7 mouse cellular contexts compared by ENCODE assay signal in the genomic region with DNA sequence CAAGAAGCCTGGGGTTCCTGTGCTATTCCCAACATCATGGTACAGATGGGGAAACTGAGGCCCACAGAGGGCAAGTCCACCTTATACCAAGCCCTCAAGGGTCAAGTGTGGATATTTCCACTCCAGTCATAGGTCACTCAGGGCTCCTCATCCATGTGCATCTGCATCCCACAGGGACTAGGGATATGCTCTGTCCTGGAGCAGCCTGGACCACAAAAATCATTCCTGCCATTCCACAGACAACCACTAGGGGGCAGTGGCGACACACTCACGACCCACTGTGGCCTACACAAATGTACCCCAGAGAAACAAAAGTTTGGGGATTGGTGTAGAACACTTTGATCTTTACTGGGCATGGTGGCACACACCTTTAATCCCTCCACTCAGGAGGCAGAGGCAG. TPM values are rescaled to one million over a fixed set of nuclear protein-coding genes. Genes with fewer than 3 reads are reported as not detected.
DNase-seq lines count a peak whose midpoint lies in the region; ATAC-seq and TF ChIP-seq lines count a peak whose summit lies in the region.

No protein-coding gene starts in this region.

- no peaks in the 10 kb centered on the region for H3K9me3 ChIP-seq in liver, embryonic 11.5 days (ENCODE audit: control insufficient read depth, low read length)
- H3K9me3 ChIP-seq in liver, embryonic 14.5 days (ENCODE audit: control insufficient read depth, low read length): no peaks in the 10 kb centered on the region

- TF ChIP-seq EP300 in liver, embryonic 14.5 days (IDR thresholded peaks at IDR 0.05; ENCODE audit: low read depth): no peak

- peak; percentile 91 for TF ChIP-seq CTCF in liver, adult 2 months (IDR thresholded peaks at IDR 0.05; ENCODE audit: low read depth, low read length)
- TF ChIP-seq CTCF in liver, embryonic 14.5 days (IDR thresholded peaks at IDR 0.05; ENCODE audit: low read depth): peak; percentile 98

- H3K27me3 ChIP-seq in liver, adult 2 months (ENCODE audit: control insufficient read depth, insufficient read depth, low read length): no peaks in the 10 kb centered on the region
- H3K27me3 ChIP-seq in liver, embryonic 11.5 days (replicated peaks; ENCODE audit: control insufficient read depth, insufficient read depth, low read length): no peaks in the 10 kb centered on the region; the same call in 1 of the 2 replicates
- no peaks in the 10 kb centered on the region for H3K27me3 ChIP-seq in liver, embryonic 14.5 days (ENCODE audit: control insufficient read depth, insufficient read depth, low read length)

- H3K27ac ChIP-seq in liver, adult 2 months (replicated peaks; ENCODE audit: insufficient read depth, low read depth, low read length): no peak overlapping the region
- H3K27ac ChIP-seq in liver, embryonic 11.5 days (ENCODE audit: low read depth, low read length): no peak overlapping the region
- H3K27ac ChIP-seq in liver, embryonic 14.5 days: no peak overlapping the region

- H3K4me3 ChIP-seq in liver, adult 2 months (ENCODE audit: insufficient read depth, low read depth, low read length): no peak overlapping the region
- no peak overlapping the region for H3K4me3 ChIP-seq in liver, embryonic 11.5 days (ENCODE audit: low read depth, low read length)
- H3K4me3 ChIP-seq in liver, embryonic 14.5 days (ENCODE audit: insufficient read depth in 1 of 2, low read depth in 2 of 2, low read length in 2 of 2): no peak overlapping the region

- no peak; the same call in 1 of the 2 replicates for ATAC-seq in liver, embryonic 11.5 days (replicated peaks; ENCODE audit: low FRiP score)
- peak; percentile 60 for ATAC-seq in granulocyte monocyte progenitor cell, adult 5-6 weeks (replicated peaks; ENCODE audit: poor library complexity, severe bottlenecking)
- no peak for ATAC-seq in liver, embryonic 14.5 days (ENCODE audit: insufficient read depth)

- DNase-seq in liver, adult 2 months (ENCODE audit: extremely low read depth, low read depth, low spot score): no peak
- no peak for DNase-seq in liver, embryonic 11.5 days (ENCODE audit: low spot score)
- peak; percentile 26 for DNase-seq in Muller cell, postnatal 12 days (ENCODE audit: inconsistent ontology term)
- DNase-seq in cerebellum, adult 9-10 months: peak; percentile 78
- DNase-seq in liver, embryonic 14.5 days (ENCODE audit: low read depth in 3 of 3, low spot score in 3 of 3): no peak
- peak; percentile 70 for DNase-seq in retina, postnatal 1 day

- TF ChIP-seq POLR2A in liver, adult 2 months (IDR thresholded peaks at IDR 0.05; ENCODE audit: extremely low read depth, insufficient read depth, low read length): no peak

- 4% methylated on average over 2 of the region's 2 CpGs for WGBS in liver, adult 2 months
- WGBS in liver, embryonic 11.5 days: 0% methylated on average over 2 of the region's 2 CpGs
- WGBS in liver, embryonic 14.5 days (ENCODE audit: insufficient replicate concordance): 2% methylated on average over 2 of the region's 2 CpGs

- no peak overlapping the region for H3K4me2 ChIP-seq in liver, embryonic 11.5 days
- H3K4me2 ChIP-seq in liver, embryonic 14.5 days (ENCODE audit: low read depth): no peak overlapping the region

- no peaks in the 10 kb centered on the region for H3K36me3 ChIP-seq in liver, adult 2 months (ENCODE audit: control insufficient read depth, insufficient read depth, low read length)
- no peaks in the 10 kb centered on the region for H3K36me3 ChIP-seq in liver, embryonic 11.5 days (ENCODE audit: control insufficient read depth, insufficient read depth, low read length)
- H3K36me3 ChIP-seq in liver, embryonic 14.5 days (replicated peaks; ENCODE audit: control insufficient read depth, insufficient read depth, low read depth): no peaks in the 10 kb centered on the region

- no peak overlapping the region for H3K9ac ChIP-seq in liver, adult 2 months (ENCODE audit: low read depth, low read length)
- H3K9ac ChIP-seq in liver, embryonic 11.5 days (ENCODE audit: low read depth, low read length): no peak overlapping the region
- no peak overlapping the region for H3K9ac ChIP-seq in liver, embryonic 14.5 days (replicated peaks)

- H3K79me2 ChIP-seq in liver, adult 2 months (ENCODE audit: control insufficient read depth, insufficient read depth, low read length): no peaks in the 10 kb centered on the region

- no peaks in the 10 kb centered on the region for H3K4me1 ChIP-seq in liver, adult 2 months (ENCODE audit: control insufficient read depth, insufficient read depth, low read length)
- peaks cover 2% of the 10 kb centered on the region; the same call in 1 of the 2 replicates for H3K4me1 ChIP-seq in liver, embryonic 11.5 days (replicated peaks; ENCODE audit: control insufficient read depth, insufficient read depth, low read length)
- H3K4me1 ChIP-seq in liver, embryonic 14.5 days (replicated peaks; ENCODE audit: control insufficient read depth in 2 of 2, insufficient read depth in 2 of 2, low read length in 1 of 2): no peaks in the 10 kb centered on the region; a peak in 1 of 4 replicates

RNA-seq across cellular contexts. Expression of a gene that starts 13.4 kb away (rescaled TPM):
- total RNA-seq in liver, adult 2 months (2014; rRNA removed): 0.74 and 3.9 TPM in 2 replicates
- polyA plus RNA-seq in liver, adult 2 months (2012; rRNA removed): not detected in 2 replicates
- 9.9 and 20.9 TPM in 2 replicates for polyA plus RNA-seq in liver, embryonic 11.5 days (2014; fragmentation: Nextera tagmentation; extraction: Ambion mirVana)
- not detected in 2 replicates for total RNA-seq in granulocyte monocyte progenitor cell, adult 5-6 weeks (2014; fragmentation: Nextera tagmentation)
- total RNA-seq in granulocyte monocyte progenitor cell, adult 5-6 weeks (2017): not detected in 2 replicates
- polyA plus RNA-seq in liver, embryonic 14.5 days (2012; rRNA removed): 0.10 TPM in 1 of 2 replicates, not detected in the other
- polyA plus RNA-seq in liver, embryonic 14.5 days (2014; fragmentation: Nextera tagmentation; extraction: Ambion mirVana): not detected in 2 replicates

RNA-seq across cellular contexts. Expression of a gene that starts 26.4 kb away (rescaled TPM):
- not detected in 2 replicates for total RNA-seq in liver, adult 2 months (2014; rRNA removed)
- not detected in 2 replicates for polyA plus RNA-seq in liver, adult 2 months (2012; rRNA removed)
- polyA plus RNA-seq in liver, embryonic 11.5 days (2014; fragmentation: Nextera tagmentation; extraction: Ambion mirVana): 0.32 and 0.39 TPM in 2 replicates
- total RNA-seq in granulocyte monocyte progenitor cell, adult 5-6 weeks (2014; fragmentation: Nextera tagmentation): 1.1 and 2.0 TPM in 2 replicates
- 0.60 TPM in 1 of 2 replicates, not detected in the other for total RNA-seq in granulocyte monocyte progenitor cell, adult 5-6 weeks (2017)
- polyA plus RNA-seq in liver, embryonic 14.5 days (2012; rRNA removed): 0.01 and 0.13 TPM in 2 replicates
- polyA plus RNA-seq in liver, embryonic 14.5 days (2014; fragmentation: Nextera tagmentation; extraction: Ambion mirVana): not detected in 2 replicates

RNA-seq across cellular contexts. Expression of a gene that starts 43.9 kb away (rescaled TPM):
- 100 TPM in 2 replicates for total RNA-seq in liver, adult 2 months (2014; rRNA removed)
- 34.9 and 36.4 TPM in 2 replicates for polyA plus RNA-seq in liver, adult 2 months (2012; rRNA removed)
- 276 and 285 TPM in 2 replicates for polyA plus RNA-seq in liver, embryonic 11.5 days (2014; fragmentation: Nextera tagmentation; extraction: Ambion mirVana)
- 284 and 366 TPM in 2 replicates for total RNA-seq in granulocyte monocyte progenitor cell, adult 5-6 weeks (2014; fragmentation: Nextera tagmentation)
- 247 and 254 TPM in 2 replicates for total RNA-seq in granulocyte monocyte progenitor cell, adult 5-6 weeks (2017)
- 84.5 and 119 TPM in 2 replicates for polyA plus RNA-seq in liver, embryonic 14.5 days (2012; rRNA removed)
- polyA plus RNA-seq in liver, embryonic 14.5 days (2014; fragmentation: Nextera tagmentation; extraction: Ambion mirVana): 139 and 165 TPM in 2 replicates

Comparison
In these comparisons a context has a peak if more than half of its experiments do, and no peak if none do; other contexts are left out.
1. DNase-seq: peak in Muller cell, postnatal 12 days (single experiment), cerebellum, adult 9-10 months (single experiment) and retina, postnatal 1 day (single experiment); none in liver, adult 2 months (single experiment), liver, embryonic 11.5 days (single experiment) and liver, embryonic 14.5 days (0 of 3).